In the genomic region with DNA sequence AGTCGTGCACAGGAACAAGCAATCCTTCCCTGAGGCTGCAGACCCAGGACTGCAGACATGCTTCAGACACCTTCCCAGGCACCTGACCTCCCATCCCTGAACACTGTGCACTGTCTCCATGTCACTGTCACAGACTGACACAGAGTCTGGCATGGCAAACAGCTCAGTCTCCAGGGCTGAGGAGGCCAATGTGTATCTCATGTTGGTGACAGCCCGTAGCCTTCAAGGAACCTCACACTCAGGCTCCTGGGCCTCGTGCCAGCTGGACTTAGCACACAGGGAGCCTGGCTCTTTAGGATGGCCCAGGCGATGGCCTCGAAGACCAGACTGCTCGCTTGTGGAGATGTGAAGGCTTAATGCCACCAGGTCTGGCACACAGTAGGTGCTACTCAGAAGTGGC, we compare ENCODE assay signal across 11 mouse cellular contexts. TPM values are rescaled to one million over a fixed set of nuclear protein-coding genes. Genes with fewer than 3 reads are reported as not detected.
DNase-seq lines count a peak whose midpoint lies in the region; ATAC-seq and TF ChIP-seq lines count a peak whose summit lies in the region.
"Had no signal": no experiment of that assay in that cellular context is flagged by ENCODE, and none has a peak within 500 bp of the region (broad histone marks: within the 10 kb centered on the region; RNA-seq: fewer than 3 reads in every experiment).

No protein-coding gene starts in this region.

- H3K27me3 ChIP-seq in hindbrain, postnatal 0 days (ENCODE audit: insufficient read depth, low read length), result no peaks in the 10 kb centered on the region
- H3K27me3 ChIP-seq in hindbrain, embryonic 12.5 days, result peaks cover 7% of the 10 kb centered on the region; the same call in 1 of the 2 replicates
- H3K27me3 ChIP-seq in hindbrain, embryonic 16.5 days (replicated peaks; ENCODE audit: control insufficient read depth, insufficient read depth, low read length), result no peaks in the 10 kb centered on the region
- H3K27me3 ChIP-seq in midbrain, embryonic 16.5 days (ENCODE audit: control insufficient read depth, insufficient read depth, low read depth, low read length), result no peaks in the 10 kb centered on the region

- no peak for TF ChIP-seq CTCF in hindbrain, postnatal 0 days (IDR thresholded peaks at IDR 0.05; ENCODE audit: low read depth)

- no peak overlapping the region for H3K27ac ChIP-seq in hindbrain, postnatal 0 days
- no peak overlapping the region for H3K27ac ChIP-seq in hindbrain, embryonic 12.5 days
- H3K27ac ChIP-seq in hindbrain, embryonic 16.5 days (ENCODE audit: low read depth, low read length), result no peak overlapping the region
- no peak overlapping the region for H3K27ac ChIP-seq in midbrain, embryonic 16.5 days (ENCODE audit: low read length)
- H3K27ac ChIP-seq: stomach, postnatal 0 days had no signal

- 0 out of 2 replicates have a peak, but pooled peaks have one; percentile 41 for ATAC-seq in hindbrain, postnatal 0 days
- no peak for ATAC-seq in hindbrain, embryonic 12.5 days (ENCODE audit: low FRiP score)
- ATAC-seq in hindbrain, embryonic 16.5 days, result no peak
- no peak for ATAC-seq in midbrain, embryonic 16.5 days

- peak; percentile 56 for DNase-seq in hindbrain, postnatal 0 days (ENCODE audit: low spot score)
- peak; percentile 53 to 64 for DNase-seq in adrenal gland, adult 18-20 months (ENCODE audit: low spot score in 2 of 2)
- DNase-seq in cerebellum, adult 9-11 months, result peak; percentile 78
- peak; percentile 36 to 50 for DNase-seq in kidney, postnatal 4 days
- DNase-seq in thymus, adult 18-20 months, result no peak

- H3K36me3 ChIP-seq in hindbrain, postnatal 0 days (ENCODE audit: insufficient read depth, low read length), result no peaks in the 10 kb centered on the region
- H3K36me3 ChIP-seq in hindbrain, embryonic 12.5 days, result no peaks in the 10 kb centered on the region
- no peaks in the 10 kb centered on the region for H3K36me3 ChIP-seq in hindbrain, embryonic 16.5 days (ENCODE audit: control insufficient read depth, insufficient read depth, low read length)
- H3K36me3 ChIP-seq in midbrain, embryonic 16.5 days (ENCODE audit: control insufficient read depth, insufficient read depth, low read length), result no peaks in the 10 kb centered on the region

- H3K9ac ChIP-seq in hindbrain, postnatal 0 days (replicated peaks; ENCODE audit: low read length), result no peak overlapping the region
- no peak overlapping the region for H3K9ac ChIP-seq in hindbrain, embryonic 12.5 days
- no peak overlapping the region for H3K9ac ChIP-seq in hindbrain, embryonic 16.5 days (ENCODE audit: low read depth, low read length)
- no peak overlapping the region for H3K9ac ChIP-seq in midbrain, embryonic 16.5 days (ENCODE audit: low read depth, low read length)

- no peak overlapping the region for H3K4me3 ChIP-seq in hindbrain, postnatal 0 days (ENCODE audit: low read length)
- no peak overlapping the region for H3K4me3 ChIP-seq in hindbrain, embryonic 12.5 days
- no peak overlapping the region for H3K4me3 ChIP-seq in hindbrain, embryonic 16.5 days (ENCODE audit: low read length)
- H3K4me3 ChIP-seq in midbrain, embryonic 16.5 days (ENCODE audit: low read depth, low read length), result no peak overlapping the region

- WGBS in hindbrain, postnatal 0 days, result 72% methylated on average over 6 of the region's 6 CpGs
- WGBS in hindbrain, embryonic 12.5 days, result 88% methylated on average over 6 of the region's 6 CpGs
- WGBS in hindbrain, embryonic 16.5 days, result 70% methylated on average over 6 of the region's 6 CpGs
- 76% methylated on average over 6 of the region's 6 CpGs for WGBS in midbrain, embryonic 16.5 days

- no peak overlapping the region for H3K4me2 ChIP-seq in hindbrain, postnatal 0 days (ENCODE audit: low read depth, low read length)
- no peak overlapping the region for H3K4me2 ChIP-seq in hindbrain, embryonic 12.5 days (replicated peaks)
- H3K4me2 ChIP-seq in hindbrain, embryonic 16.5 days (ENCODE audit: low read length), result no peak overlapping the region
- H3K4me2 ChIP-seq in midbrain, embryonic 16.5 days (ENCODE audit: low read length), result no peak overlapping the region

- H3K4me1 ChIP-seq in hindbrain, postnatal 0 days (ENCODE audit: insufficient read depth, low read length), result peaks cover under 1% of the 10 kb centered on the region; the same call in 1 of the 2 replicates
- peaks cover 6% of the 10 kb centered on the region for H3K4me1 ChIP-seq in hindbrain, embryonic 12.5 days
- H3K4me1 ChIP-seq in hindbrain, embryonic 16.5 days (ENCODE audit: control insufficient read depth, insufficient read depth, low read depth, low read length), result peaks cover 14% of the 10 kb centered on the region
- H3K4me1 ChIP-seq in midbrain, embryonic 16.5 days (ENCODE audit: control insufficient read depth, insufficient read depth, low read length), result peaks cover 10% of the 10 kb centered on the region

- no peaks in the 10 kb centered on the region for H3K9me3 ChIP-seq in hindbrain, postnatal 0 days (ENCODE audit: low read length)
- no peaks in the 10 kb centered on the region for H3K9me3 ChIP-seq in hindbrain, embryonic 12.5 days (replicated peaks)
- no peaks in the 10 kb centered on the region for H3K9me3 ChIP-seq in hindbrain, embryonic 16.5 days (ENCODE audit: control insufficient read depth, low read length)
- no peaks in the 10 kb centered on the region for H3K9me3 ChIP-seq in midbrain, embryonic 16.5 days (replicated peaks; ENCODE audit: control insufficient read depth, low read length, poor library complexity, severe bottlenecking)

RNA-seq across cellular contexts. Expression of gene Kcnk15, which starts 27.4 kb away (rescaled TPM):
- 0.58 and 2.4 TPM in 2 replicates for total RNA-seq in hindbrain, postnatal 0 days (2014; rRNA removed)
- polyA plus RNA-seq in hindbrain, postnatal 0 days (2015; fragmentation: Nextera tagmentation; extraction: Ambion mirVana), result 0.23 and 0.40 TPM in 2 replicates
- polyA plus RNA-seq in hindbrain, embryonic 12.5 days (2016; fragmentation: Nextera tagmentation; extraction: Ambion mirVana), result not detected in 2 replicates
- not detected for total RNA-seq in adrenal gland, adult 18-20 months (2021)
- polyA plus RNA-seq in hindbrain, embryonic 16.5 days (2015; fragmentation: Nextera tagmentation; extraction: Ambion mirVana), result 0.24 and 0.30 TPM in 2 replicates
- polyA plus RNA-seq in midbrain, embryonic 16.5 days (2015; fragmentation: Nextera tagmentation; extraction: Ambion mirVana), result 0.17 and 0.33 TPM in 2 replicates
- total RNA-seq: left cerebral cortex, postnatal 10 days; neutrophil, adult 5-6 weeks had no signal
- polyA plus RNA-seq: stomach, postnatal 0 days had no signal

RNA-seq across cellular contexts. Expression of gene Rims4, which starts 37.6 kb away (rescaled TPM):
- total RNA-seq in hindbrain, postnatal 0 days (2014; rRNA removed), result 76.7 and 81.0 TPM in 2 replicates
- polyA plus RNA-seq in hindbrain, postnatal 0 days (2015; fragmentation: Nextera tagmentation; extraction: Ambion mirVana), result 16.7 and 19.6 TPM in 2 replicates
- 5.6 TPM in 2 replicates for polyA plus RNA-seq in hindbrain, embryonic 12.5 days (2016; fragmentation: Nextera tagmentation; extraction: Ambion mirVana)
- 100 to 1,000 TPM in 1 of 2 experiments, 10 to 100 TPM in 1; 90.5 to 234 TPM for total RNA-seq in adrenal gland, adult 18-20 months (2021)
- polyA plus RNA-seq in hindbrain, embryonic 16.5 days (2015; fragmentation: Nextera tagmentation; extraction: Ambion mirVana), result 7.9 and 16.6 TPM in 2 replicates
- 18.8 and 20.4 TPM in 2 replicates for polyA plus RNA-seq in midbrain, embryonic 16.5 days (2015; fragmentation: Nextera tagmentation; extraction: Ambion mirVana)
- total RNA-seq: neutrophil, adult 5-6 weeks had no signal

Comparison
In these comparisons a context has a peak if more than half of its experiments do, and no peak if none do; other contexts are left out.
1. DNase-seq: peak in hindbrain, postnatal 0 days (single experiment), adrenal gland, adult 18-20 months (2 of 2), cerebellum, adult 9-11 months (single experiment) and kidney, postnatal 4 days (2 of 2); none in thymus, adult 18-20 months (0 of 2).